Mouse (Mus musculus): ENCODE measurements at regions not wholly inside any gene's neighbourhood (a gene's known extent, or its start where the extent isn't known, plus 50 kb on each side); places are given as distances from the start of the nearest gene placed in this dataset.

DNA sequence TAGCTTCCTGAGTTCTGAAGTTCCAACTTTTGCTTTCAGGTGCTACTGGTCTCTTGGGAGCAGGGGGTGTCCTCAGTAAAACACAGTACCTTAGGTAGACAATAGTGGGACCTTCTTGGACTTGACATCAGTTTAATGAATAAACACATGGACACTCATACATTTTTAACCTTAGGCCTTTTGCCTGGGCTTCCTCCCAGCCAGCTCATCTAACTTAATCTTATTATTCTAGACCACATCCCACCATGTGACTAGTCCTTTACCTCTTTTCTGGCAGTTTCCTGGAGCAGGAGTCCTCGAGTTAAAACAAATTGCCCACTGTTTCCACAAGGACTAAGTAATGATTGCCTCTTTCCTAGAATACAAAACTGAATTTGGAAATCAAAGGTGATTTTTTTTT is 117.9 kb upstream of the Rai14 start:
- TF ChIP-seq CTCF (IDR thresholded peaks at IDR 0.05; ENCODE audit: low read depth), result no peak
- no peaks in the 10 kb centered on the region for H3K27me3 ChIP-seq (ENCODE audit: insufficient read depth, low read length)
- no peaks in the 10 kb centered on the region for H3K9me3 ChIP-seq (replicated peaks; ENCODE audit: low read length)
- H3K4me1 ChIP-seq (replicated peaks; ENCODE audit: insufficient read depth, low read length), result 0 out of 2 replicates have a peak, but pooled peaks cover 7% of the 10 kb centered on the region
- H3K4me2 ChIP-seq (ENCODE audit: low read length), result no peak overlapping the region
- no peak for ATAC-seq (replicated peaks; ENCODE audit: low FRiP score, low read depth)
- no peak overlapping the region for H3K9ac ChIP-seq (ENCODE audit: low read depth, low read length)
- H3K27ac ChIP-seq, result no peak overlapping the region
- H3K4me3 ChIP-seq (replicated peaks; ENCODE audit: low read depth, low read length), result no peak overlapping the region
- 33% methylated on average over 1 of the region's 1 CpGs for WGBS
- DNase-seq (ENCODE audit: low spot score), result no peak
- no peaks in the 10 kb centered on the region for H3K36me3 ChIP-seq (ENCODE audit: insufficient read depth, low read length)

DNA sequence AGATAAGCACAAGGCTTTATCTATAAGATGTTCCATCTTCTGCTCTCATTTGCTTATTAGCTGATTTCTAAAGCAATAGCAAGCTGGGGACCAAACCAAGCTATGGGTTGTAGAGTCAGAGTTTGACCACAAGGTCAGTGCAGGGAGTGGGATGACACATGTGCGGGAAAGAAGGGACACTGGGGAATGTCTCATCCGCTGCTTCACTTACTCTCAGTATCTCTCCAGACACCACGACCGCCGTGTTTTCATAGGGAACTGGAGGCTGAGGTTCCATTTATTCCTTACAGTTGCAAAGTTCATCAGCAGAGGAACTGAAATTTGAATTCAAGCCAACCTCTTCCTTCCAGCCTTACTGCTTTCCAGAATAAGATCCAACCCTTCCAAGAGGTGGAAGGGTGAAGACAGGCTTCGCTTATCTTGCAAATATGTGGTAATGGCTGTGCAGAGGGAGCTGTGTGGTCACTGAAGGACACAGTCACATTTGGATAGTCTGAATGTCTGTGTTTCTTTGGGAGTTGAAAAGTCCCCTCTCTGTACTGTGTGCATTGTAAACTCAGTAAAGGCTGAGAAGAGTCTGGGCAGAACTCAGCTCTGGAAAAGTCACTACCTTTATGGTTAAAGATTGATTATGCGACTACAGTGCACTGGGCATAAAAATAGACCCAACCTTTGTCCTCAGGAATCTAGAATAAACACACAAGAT is 118.1 kb upstream of the C1qtnf3 start:
- Histone ChIP-seq H3K36me3 (ENCODE audit: insufficient read depth, low read length) (no peaks in the 10 kb centered on the region), H3K27ac (peak overlapping the region; percentile 58), H3K4me3 (replicated peaks; ENCODE audit: low read depth, low read length) (no peak overlapping the region), H3K9me3 (replicated peaks; ENCODE audit: low read length) (no peaks in the 10 kb centered on the region), H3K27me3 (ENCODE audit: insufficient read depth, low read length) (no peaks in the 10 kb centered on the region), H3K9ac (ENCODE audit: low read depth, low read length) (no peak overlapping the region), H3K4me2 (ENCODE audit: low read length) (no peak overlapping the region), H3K4me1 (replicated peaks; ENCODE audit: insufficient read depth, low read length) (0 out of 2 replicates have a peak, but pooled peaks cover 7% of the 10 kb centered on the region)
- TF ChIP-seq CTCF (IDR thresholded peaks at IDR 0.05; ENCODE audit: low read depth), result no peak
- DNase-seq (ENCODE audit: low spot score), result peak; percentile 44
- 43% methylated on average over 7 of the region's 7 CpGs for WGBS
- peak; percentile 57 for ATAC-seq (replicated peaks; ENCODE audit: low FRiP score, low read depth)

DNA sequence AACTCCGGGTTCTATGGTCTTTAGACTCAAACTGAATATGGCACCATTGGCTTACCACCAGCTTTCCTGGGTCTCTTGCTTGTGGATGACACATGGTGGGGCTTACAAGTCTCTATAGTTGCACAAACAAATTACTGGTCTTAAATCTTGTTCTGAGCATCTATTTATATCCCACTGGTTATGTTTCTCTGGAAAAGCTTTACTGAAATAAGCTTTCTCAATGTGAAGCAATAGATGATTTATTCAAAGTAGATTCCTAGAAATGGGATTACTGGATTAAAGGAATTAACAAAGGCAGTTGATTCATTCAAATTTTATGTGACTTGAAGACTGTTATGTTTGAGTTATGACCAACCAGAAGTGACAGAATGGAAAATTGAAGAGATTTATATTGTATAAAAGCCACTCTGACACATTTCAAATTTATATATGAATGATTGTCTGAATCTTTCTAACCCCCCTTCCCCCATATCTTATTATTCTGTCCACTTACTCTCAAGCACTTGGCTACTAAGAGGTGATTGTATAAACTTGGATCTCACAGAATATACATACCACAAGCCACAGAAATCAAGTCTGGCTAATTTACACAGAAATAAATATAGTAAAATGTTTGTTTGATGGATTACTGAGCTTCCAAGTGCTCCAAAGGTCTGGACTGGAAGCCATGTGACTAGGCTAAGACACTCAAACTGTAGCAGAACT is 113.4 kb upstream of the C1qtnf3 start:
- no peaks in the 10 kb centered on the region for H3K9me3 ChIP-seq (replicated peaks; ENCODE audit: low read length)
- WGBS, result 85% methylated on average over 1 of the region's 1 CpGs
- H3K27ac ChIP-seq, result no peak overlapping the region
- H3K36me3 ChIP-seq (ENCODE audit: insufficient read depth, low read length), result no peaks in the 10 kb centered on the region
- no peak overlapping the region for H3K9ac ChIP-seq (ENCODE audit: low read depth, low read length)
- H3K4me1 ChIP-seq (replicated peaks; ENCODE audit: insufficient read depth, low read length), result 0 out of 2 replicates have a peak, but pooled peaks cover 7% of the 10 kb centered on the region
- no peak overlapping the region for H3K4me2 ChIP-seq (ENCODE audit: low read length)
- no peak for DNase-seq (ENCODE audit: low spot score)
- TF ChIP-seq CTCF (IDR thresholded peaks at IDR 0.05; ENCODE audit: low read depth), result no peak
- ATAC-seq (replicated peaks; ENCODE audit: low FRiP score, low read depth), result no peak
- no peak overlapping the region for H3K4me3 ChIP-seq (replicated peaks; ENCODE audit: low read depth, low read length)
- no peaks in the 10 kb centered on the region for H3K27me3 ChIP-seq (ENCODE audit: insufficient read depth, low read length)

DNA sequence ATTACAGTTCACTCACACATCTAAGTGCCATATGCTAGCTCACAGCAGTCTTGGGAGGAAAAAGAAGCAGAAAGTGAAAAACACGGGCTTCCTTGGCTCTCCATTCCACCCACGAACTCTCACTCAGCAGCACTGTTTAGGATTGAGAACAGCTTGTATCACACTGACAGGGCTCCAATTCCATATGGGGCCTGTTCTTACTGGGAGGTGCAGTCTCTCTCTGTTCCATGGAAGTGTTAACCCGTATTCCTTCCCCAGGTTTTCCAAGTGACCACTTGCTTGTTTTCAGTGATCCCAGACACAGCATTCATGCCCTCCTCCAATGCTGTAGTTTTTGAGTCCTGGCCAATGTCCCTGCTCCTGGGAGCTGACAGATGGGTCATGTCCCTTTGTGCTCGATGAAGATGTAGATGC is 111.5 kb upstream of the C1qtnf3 start:
- ATAC-seq (replicated peaks; ENCODE audit: low FRiP score, low read depth), result no peak
- no peaks in the 10 kb centered on the region for H3K27me3 ChIP-seq (ENCODE audit: insufficient read depth, low read length)
- no peak overlapping the region for H3K9ac ChIP-seq (ENCODE audit: low read depth, low read length)
- TF ChIP-seq CTCF (IDR thresholded peaks at IDR 0.05; ENCODE audit: low read depth), result no peak
- H3K4me1 ChIP-seq (replicated peaks; ENCODE audit: insufficient read depth, low read length), result no peaks in the 10 kb centered on the region
- H3K4me3 ChIP-seq (replicated peaks; ENCODE audit: low read depth, low read length), result no peak overlapping the region
- H3K9me3 ChIP-seq (replicated peaks; ENCODE audit: low read length), result no peaks in the 10 kb centered on the region
- no peak overlapping the region for H3K4me2 ChIP-seq (ENCODE audit: low read length)
- peak; percentile 80 for DNase-seq (ENCODE audit: low spot score)
- WGBS, result 50% methylated on average over 4 of the region's 4 CpGs
- no peak overlapping the region for H3K27ac ChIP-seq
- no peaks in the 10 kb centered on the region for H3K36me3 ChIP-seq (ENCODE audit: insufficient read depth, low read length)

DNA sequence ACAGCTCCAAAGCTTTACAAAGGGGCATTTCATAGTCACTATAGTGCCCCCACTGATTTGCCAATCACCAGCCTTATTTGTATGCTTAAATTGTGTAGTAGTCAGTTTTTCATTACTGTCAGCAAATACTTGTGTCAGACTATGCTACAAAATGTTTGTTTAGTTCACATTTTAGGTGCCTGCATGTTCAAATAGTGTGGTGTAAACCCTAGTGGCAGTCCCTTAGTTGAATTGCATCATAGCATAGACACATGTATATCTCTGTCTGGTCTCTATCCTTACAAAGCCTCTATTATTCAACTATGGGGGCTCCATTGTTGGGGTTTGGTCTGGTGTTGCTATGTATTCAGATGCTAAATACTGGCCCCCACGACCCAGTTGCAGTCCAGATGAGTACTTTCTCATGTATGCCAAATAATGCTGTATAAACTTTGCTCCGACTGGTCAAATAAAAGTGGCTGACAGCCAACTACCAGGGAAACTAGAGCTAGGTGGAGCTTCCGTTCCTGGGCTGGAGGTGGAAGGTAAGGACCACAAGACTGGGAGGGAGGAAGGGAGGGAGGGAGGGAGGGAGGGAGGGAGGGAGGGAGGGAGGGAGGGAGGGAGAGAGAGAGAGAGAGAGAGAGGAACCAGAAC is 109.0 kb upstream of the C1qtnf3 start:
- WGBS, result 47% methylated on average over 3 of the region's 3 CpGs
- Histone ChIP-seq H3K4me2 (ENCODE audit: low read length) (no peak overlapping the region), H3K36me3 (ENCODE audit: insufficient read depth, low read length) (no peaks in the 10 kb centered on the region), H3K4me1 (replicated peaks; ENCODE audit: insufficient read depth, low read length) (no peaks in the 10 kb centered on the region), H3K9me3 (replicated peaks; ENCODE audit: low read length) (no peaks in the 10 kb centered on the region), H3K9ac (ENCODE audit: low read depth, low read length) (no peak overlapping the region), H3K27ac (no peak overlapping the region), H3K27me3 (ENCODE audit: insufficient read depth, low read length) (no peaks in the 10 kb centered on the region), H3K4me3 (replicated peaks; ENCODE audit: low read depth, low read length) (no peak overlapping the region)
- DNase-seq (ENCODE audit: low spot score) (no peak), ATAC-seq (replicated peaks; ENCODE audit: low FRiP score, low read depth) (no peak)
- TF ChIP-seq CTCF (IDR thresholded peaks at IDR 0.05; ENCODE audit: low read depth), result no peak

DNA sequence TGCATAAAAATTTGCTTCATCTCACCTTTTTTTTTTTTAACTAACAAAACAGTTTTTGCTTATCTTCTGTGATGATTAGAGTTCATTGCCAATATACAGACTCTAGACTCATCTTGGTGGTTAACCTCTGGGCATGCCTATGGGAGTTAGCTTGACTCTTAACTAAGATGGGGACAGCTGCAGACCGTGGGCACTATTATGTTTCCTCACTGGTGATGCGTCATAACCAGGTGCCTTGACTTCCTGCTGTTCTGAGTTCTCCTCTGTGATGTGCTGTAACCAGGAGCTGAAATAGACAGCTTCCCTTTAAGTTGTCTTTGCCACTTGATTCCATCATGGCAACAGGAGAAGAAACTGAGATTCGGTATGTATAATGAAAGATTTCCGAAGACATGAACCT is 105.4 kb upstream of the C1qtnf3 start:
- H3K9me3 ChIP-seq (replicated peaks; ENCODE audit: low read length), result no peaks in the 10 kb centered on the region
- H3K27me3 ChIP-seq (ENCODE audit: insufficient read depth, low read length), result no peaks in the 10 kb centered on the region
- H3K36me3 ChIP-seq (ENCODE audit: insufficient read depth, low read length), result no peaks in the 10 kb centered on the region
- ATAC-seq (replicated peaks; ENCODE audit: low FRiP score, low read depth) (no peak), DNase-seq (ENCODE audit: low spot score) (no peak)
- no peak overlapping the region for H3K9ac ChIP-seq (ENCODE audit: low read depth, low read length)
- no peak for TF ChIP-seq CTCF (IDR thresholded peaks at IDR 0.05; ENCODE audit: low read depth)
- H3K4me3 ChIP-seq (replicated peaks; ENCODE audit: low read depth, low read length), result no peak overlapping the region
- no peak overlapping the region for H3K27ac ChIP-seq
- WGBS, result 94% methylated on average over 4 of the region's 4 CpGs
- no peak overlapping the region for H3K4me2 ChIP-seq (ENCODE audit: low read length)
- no peaks in the 10 kb centered on the region for H3K4me1 ChIP-seq (replicated peaks; ENCODE audit: insufficient read depth, low read length)

Measured in kidney, postnatal 0 days (tissue).